Mouse (Mus musculus): ENCODE data around the gene Manbal. TPM values are rescaled to one million over a fixed set of nuclear protein-coding genes. Genes with fewer than 3 reads are reported as not detected.
A peak's percentile ranks its signal among the peaks of the same experiment; 100 is the strongest.

The Manbal gene
- polyA plus RNA-seq, 1 experiment from 2014 or later: 68.8 TPM

GRCm38 (mm10) chr2:157342328-157342926, 25.0 kb upstream of the Manbal start:
- no peaks in the 10 kb centered on the region for H3K36me3 ChIP-seq
- peak overlapping the region; percentile 91 for H3K27ac ChIP-seq (replicated peaks)
- no peaks in the 10 kb centered on the region for H3K9me3 ChIP-seq (replicated peaks)
- no peak for DNase-seq (ENCODE audit: low spot score)
- no peak overlapping the region for H3K4me3 ChIP-seq
- H3K4me1 ChIP-seq: peaks cover 55% of the 10 kb centered on the region
- H3K27me3 ChIP-seq (ENCODE audit: low read depth, poor library complexity, severe bottlenecking): no peaks in the 10 kb centered on the region
- WGBS: 37% methylated on average over 5 of the region's 5 CpGs

- H3K4me3 ChIP-seq: no peak overlapping the region
- no peaks in the 10 kb centered on the region for H3K27me3 ChIP-seq (ENCODE audit: low read depth, poor library complexity, severe bottlenecking)
- no peak for DNase-seq (ENCODE audit: low spot score)
- H3K36me3 ChIP-seq: no peaks in the 10 kb centered on the region
- H3K9me3 ChIP-seq (replicated peaks): no peaks in the 10 kb centered on the region
- H3K27ac ChIP-seq (replicated peaks): peak overlapping the region; percentile 77
- peaks cover 63% of the 10 kb centered on the region for H3K4me1 ChIP-seq
- 63% methylated on average over 6 of the region's 6 CpGs for WGBS
Observed at GRCm38 (mm10) chr2:157343337-157343736, 24.1 kb upstream of the Manbal start.

GRCm38 (mm10) chr2:157347361-157348159, 19.8 kb upstream of the Manbal start, which contains the start of gene Ghrh:
Ghrh (minus strand) TSS chr2:157347506.
- peak within 1 kb of the TSS; percentile 78 for H3K27ac ChIP-seq (replicated peaks)
- H3K36me3 ChIP-seq: no peaks in the 10 kb centered on the region
- 72% methylated on average over 26 of the region's 26 CpGs for WGBS
- H3K9me3 ChIP-seq (replicated peaks): no peaks in the 10 kb centered on the region
- H3K27me3 ChIP-seq (ENCODE audit: low read depth, poor library complexity, severe bottlenecking): no peaks in the 10 kb centered on the region
- H3K4me1 ChIP-seq: peaks cover 38% of the 10 kb centered on the region
- no peak within 1 kb of the TSS for H3K4me3 ChIP-seq
- no peak for DNase-seq (ENCODE audit: low spot score)

- no peaks in the 10 kb centered on the region for H3K9me3 ChIP-seq (replicated peaks)
- H3K4me3 ChIP-seq: no peak overlapping the region
- peak overlapping the region; percentile 78 for H3K27ac ChIP-seq (replicated peaks)
- 54% methylated on average over 12 of the region's 12 CpGs for WGBS
- DNase-seq (ENCODE audit: low spot score): no peak
- H3K27me3 ChIP-seq (ENCODE audit: low read depth, poor library complexity, severe bottlenecking): no peaks in the 10 kb centered on the region
- H3K36me3 ChIP-seq: no peaks in the 10 kb centered on the region
- peaks cover 33% of the 10 kb centered on the region for H3K4me1 ChIP-seq
Observed at GRCm38 (mm10) chr2:157349121-157349778, 18.1 kb upstream of the Manbal start.

GRCm38 (mm10) chr2:157353183-157353582, 14.2 kb upstream of the Manbal start:
- Histone ChIP-seq H3K4me3 (no peak overlapping the region), H3K27ac (replicated peaks) (no peak overlapping the region), H3K27me3 (ENCODE audit: low read depth, poor library complexity, severe bottlenecking) (no peaks in the 10 kb centered on the region), H3K4me1 (peaks cover 23% of the 10 kb centered on the region), H3K9me3 (replicated peaks) (no peaks in the 10 kb centered on the region), H3K36me3 (no peaks in the 10 kb centered on the region)
- DNase-seq (ENCODE audit: low spot score): no peak
- 80% methylated on average over 4 of the region's 4 CpGs for WGBS

- no peaks in the 10 kb centered on the region for H3K36me3 ChIP-seq
- WGBS: 85% methylated on average over 3 of the region's 3 CpGs
- H3K4me1 ChIP-seq: peaks cover 14% of the 10 kb centered on the region
- H3K4me3 ChIP-seq: no peak overlapping the region
- H3K27me3 ChIP-seq (ENCODE audit: low read depth, poor library complexity, severe bottlenecking): no peaks in the 10 kb centered on the region
- no peak for DNase-seq (ENCODE audit: low spot score)
- no peak overlapping the region for H3K27ac ChIP-seq (replicated peaks)
- H3K9me3 ChIP-seq (replicated peaks): no peaks in the 10 kb centered on the region
Observed at GRCm38 (mm10) chr2:157354106-157354505, 13.3 kb upstream of the Manbal start.

- WGBS: 89% methylated on average over 5 of the region's 5 CpGs
- H3K4me1 ChIP-seq: peaks cover 6% of the 10 kb centered on the region; the same call in 1 of the 2 replicates
- no peaks in the 10 kb centered on the region for H3K9me3 ChIP-seq (replicated peaks)
- H3K4me3 ChIP-seq: no peak overlapping the region
- H3K27me3 ChIP-seq (ENCODE audit: low read depth, poor library complexity, severe bottlenecking): no peaks in the 10 kb centered on the region
- DNase-seq (ENCODE audit: low spot score): no peak
- no peaks in the 10 kb centered on the region for H3K36me3 ChIP-seq
- no peak overlapping the region for H3K27ac ChIP-seq (replicated peaks)
Observed at GRCm38 (mm10) chr2:157360028-157360427, 7.4 kb upstream of the Manbal start.

GRCm38 (mm10) chr2:157363031-157363430, 4.4 kb upstream of the Manbal start:
- Histone ChIP-seq H3K27ac (replicated peaks) (no peak overlapping the region), H3K36me3 (no peaks in the 10 kb centered on the region), H3K4me3 (no peak overlapping the region), H3K9me3 (replicated peaks) (no peaks in the 10 kb centered on the region), H3K4me1 (peaks cover 18% of the 10 kb centered on the region), H3K27me3 (ENCODE audit: low read depth, poor library complexity, severe bottlenecking) (no peaks in the 10 kb centered on the region)
- WGBS: 85% methylated on average over 3 of the region's 3 CpGs
- no peak for DNase-seq (ENCODE audit: low spot score)

- H3K27ac ChIP-seq (replicated peaks): peak overlapping the region; percentile 96
- peaks cover 36% of the 10 kb centered on the region for H3K4me1 ChIP-seq
- peaks cover 7% of the 10 kb centered on the region; the same call in 1 of the 2 replicates for H3K36me3 ChIP-seq
- peak overlapping the region; percentile 91 for H3K4me3 ChIP-seq
- no peak for DNase-seq (ENCODE audit: low spot score)
- no peaks in the 10 kb centered on the region for H3K27me3 ChIP-seq (ENCODE audit: low read depth, poor library complexity, severe bottlenecking)
- 86% methylated on average over 9 of the region's 9 CpGs for WGBS
- H3K9me3 ChIP-seq (replicated peaks): no peaks in the 10 kb centered on the region
Observed at GRCm38 (mm10) chr2:157366762-157367161, 632 bp upstream of the Manbal start.

GRCm38 (mm10) chr2:157367991-157368390, 597 bp downstream of the Manbal start:
- H3K4me3 ChIP-seq: peak overlapping the region; percentile 91
- H3K9me3 ChIP-seq (replicated peaks): no peaks in the 10 kb centered on the region
- H3K36me3 ChIP-seq: peaks cover 13% of the 10 kb centered on the region; the same call in 1 of the 2 replicates
- peaks cover 33% of the 10 kb centered on the region for H3K4me1 ChIP-seq
- WGBS: 14% methylated on average over 13 of the region's 13 CpGs
- H3K27ac ChIP-seq (replicated peaks): peak overlapping the region; percentile 96
- no peaks in the 10 kb centered on the region for H3K27me3 ChIP-seq (ENCODE audit: low read depth, poor library complexity, severe bottlenecking)
- DNase-seq (ENCODE audit: low spot score): no peak

- no peaks in the 10 kb centered on the region for H3K9me3 ChIP-seq (replicated peaks)
- no peak overlapping the region for H3K27ac ChIP-seq (replicated peaks)
- H3K36me3 ChIP-seq: peaks cover 27% of the 10 kb centered on the region
- H3K4me3 ChIP-seq: no peak overlapping the region
- 82% methylated on average over 6 of the region's 6 CpGs for WGBS
- no peaks in the 10 kb centered on the region; the same call in 1 of the 2 replicates for H3K27me3 ChIP-seq (ENCODE audit: low read depth, poor library complexity, severe bottlenecking)
- no peak for DNase-seq (ENCODE audit: low spot score)
- H3K4me1 ChIP-seq: peaks cover 49% of the 10 kb centered on the region
Observed at GRCm38 (mm10) chr2:157371696-157372095, 4.3 kb downstream of the Manbal start.

GRCm38 (mm10) chr2:157373681-157374080, 6.3 kb downstream of the Manbal start:
- 80% methylated on average over 3 of the region's 3 CpGs for WGBS
- peak overlapping the region; percentile 5; the same call in 1 of the 2 replicates for H3K27ac ChIP-seq (replicated peaks)

More at GRCm38 (mm10) chr2:157373681-157374080, 6.3 kb downstream of the Manbal start:
- DNase-seq (ENCODE audit: low spot score): no peak
- Histone ChIP-seq H3K9me3 (replicated peaks) (no peaks in the 10 kb centered on the region), H3K4me3 (no peak overlapping the region), H3K4me1 (peaks cover 39% of the 10 kb centered on the region), H3K27me3 (ENCODE audit: low read depth, poor library complexity, severe bottlenecking) (peaks cover 3% of the 10 kb centered on the region; the same call in 1 of the 2 replicates), H3K36me3 (peaks cover 27% of the 10 kb centered on the region)

All from midbrain, embryonic 10.5 days (tissue).